Mouse (Mus musculus) hindbrain, embryonic 16.5 days (tissue): ENCODE measurements at regions not wholly inside any gene's neighbourhood (a gene's known extent, or its start where the extent isn't known, plus 50 kb on each side); places are given as distances from the start of the nearest gene placed in this dataset.

Experiments used
- ATAC-seq: fragments of 200-750 bp; cut with Nextera tagmentation; 2 replicates; pipeline ENCODE4 v1.8.0; 2017; ENCODE audit warnings: moderate TSS enrichment, moderate library complexity
- H3K27ac ChIP-seq: fragments of 300-500 bp; sonication (generic); 2 replicates; pipeline ENCODE4 v1.5.1; 2014; ENCODE audit warnings: low read depth, mild to moderate bottlenecking, control low read depth, low read length, moderate library complexity
- H3K27me3 ChIP-seq: fragments of 300-500 bp; sonication (generic); replicated peaks from 2 replicates; pipeline ENCODE4 v1.6.1; 2014; ENCODE audit warnings: low read length; ENCODE audit not compliant: control insufficient read depth, insufficient read depth
- H3K36me3 ChIP-seq: fragments of 300-500 bp; sonication (generic); 2 replicates; pipeline ENCODE4 v1.6.1; 2014; ENCODE audit warnings: mild to moderate bottlenecking, low read length, moderate library complexity, mixed read lengths; ENCODE audit not compliant: control insufficient read depth, insufficient read depth
- H3K4me1 ChIP-seq: fragments of 300-500 bp; sonication (generic); 2 replicates; pipeline ENCODE4 v1.6.1; 2014; ENCODE audit warnings: low read depth, low read length; ENCODE audit not compliant: control insufficient read depth, insufficient read depth
- H3K4me2 ChIP-seq: fragments of 300-500 bp; sonication (generic); 2 replicates; pipeline ENCODE4 v1.6.1; 2014; ENCODE audit warnings: mild to moderate bottlenecking, low read length, control low read depth, moderate library complexity
- H3K4me3 ChIP-seq: fragments of 300-500 bp; sonication (generic); 2 replicates; pipeline ENCODE4 v1.5.1; 2014; ENCODE audit warnings: mild to moderate bottlenecking, low read length, control low read depth, moderate library complexity
- H3K9ac ChIP-seq: fragments of 300-500 bp; sonication (generic); 2 replicates; pipeline ENCODE4 v1.6.1; 2014; ENCODE audit warnings: low read depth, mild to moderate bottlenecking, control low read depth, low read length, moderate library complexity
- H3K9me3 ChIP-seq: fragments of 300-500 bp; sonication (generic); 2 replicates; pipeline ENCODE4 v1.6.1; 2014; ENCODE audit warnings: mild to moderate bottlenecking, low read length, moderate library complexity; ENCODE audit not compliant: control insufficient read depth
- WGBS: fragments of 180-500 bp; shearing (Covaris S2); extraction: QIAGEN DNeasy Blood & Tissue Kit; methylation state at CpG from one replicate; pipeline ENCODE4 v1.1.7; 2014; 5-methylcytosine and 5-hydroxymethylcytosine counted together

DNA sequence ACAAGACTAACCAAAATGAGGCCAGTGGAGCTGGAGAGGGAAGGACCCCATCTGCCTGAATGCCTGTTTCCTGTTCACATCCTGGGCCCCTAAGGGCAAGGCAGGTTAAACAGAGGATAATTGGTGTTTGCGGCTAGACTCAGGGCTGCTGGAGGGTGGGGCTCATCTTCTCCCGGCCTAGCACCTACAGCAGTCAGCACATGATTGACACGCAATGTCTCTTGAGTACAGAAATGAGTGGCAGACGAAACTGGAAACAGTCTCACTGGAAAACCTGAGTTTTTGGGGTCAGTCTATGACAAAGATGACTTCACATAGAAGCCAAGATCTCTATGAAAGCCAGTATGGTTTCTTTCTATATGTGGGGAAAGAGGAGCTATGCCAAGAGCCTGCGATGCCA lies 278.0 kb downstream of the Rngtt start:
- Histone ChIP-seq H3K4me1 (peaks cover 25% of the 10 kb centered on the region), H3K27ac (no peak overlapping the region), H3K4me3 (no peak overlapping the region), H3K9ac (no peak overlapping the region), H3K9me3 (no peaks in the 10 kb centered on the region), H3K27me3 (no peaks in the 10 kb centered on the region), H3K36me3 (no peaks in the 10 kb centered on the region), H3K4me2 (no peak overlapping the region)
- WGBS = 76% methylated on average over 5 of the region's 5 CpGs
- ATAC-seq = no peak

DNA sequence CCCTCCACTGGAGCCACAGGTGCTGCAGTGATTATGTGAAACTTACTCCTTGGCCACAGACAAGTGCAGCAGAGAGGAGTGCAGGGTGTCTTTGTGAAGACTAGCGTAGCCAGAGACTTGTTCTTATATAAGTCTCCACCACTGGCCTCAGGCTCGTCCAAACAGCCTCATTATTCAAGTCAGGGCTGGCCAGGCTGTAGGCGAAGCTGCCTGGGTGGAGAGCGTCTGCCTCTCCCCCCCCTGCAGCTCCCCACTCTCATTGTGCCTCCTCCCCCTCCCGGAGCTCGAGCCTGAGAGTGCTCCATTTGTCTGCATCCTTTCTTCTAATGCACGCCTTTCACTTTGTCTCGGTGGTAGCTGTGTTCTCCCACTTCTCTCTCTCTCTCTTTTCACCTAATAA lies 279.1 kb downstream of the Rngtt start:
- H3K36me3 ChIP-seq = no peaks in the 10 kb centered on the region
- no peak overlapping the region for H3K27ac ChIP-seq
- ATAC-seq = peak; percentile 26
- 0% methylated on average over 8 of the region's 8 CpGs for WGBS
- H3K9ac ChIP-seq = peak overlapping the region; percentile 39; the same call in 1 of the 2 replicates
- no peaks in the 10 kb centered on the region for H3K27me3 ChIP-seq
- H3K4me1 ChIP-seq = peaks cover 25% of the 10 kb centered on the region
- H3K4me2 ChIP-seq = peak overlapping the region; percentile 41
- H3K9me3 ChIP-seq = no peaks in the 10 kb centered on the region
- no peak overlapping the region for H3K4me3 ChIP-seq

DNA sequence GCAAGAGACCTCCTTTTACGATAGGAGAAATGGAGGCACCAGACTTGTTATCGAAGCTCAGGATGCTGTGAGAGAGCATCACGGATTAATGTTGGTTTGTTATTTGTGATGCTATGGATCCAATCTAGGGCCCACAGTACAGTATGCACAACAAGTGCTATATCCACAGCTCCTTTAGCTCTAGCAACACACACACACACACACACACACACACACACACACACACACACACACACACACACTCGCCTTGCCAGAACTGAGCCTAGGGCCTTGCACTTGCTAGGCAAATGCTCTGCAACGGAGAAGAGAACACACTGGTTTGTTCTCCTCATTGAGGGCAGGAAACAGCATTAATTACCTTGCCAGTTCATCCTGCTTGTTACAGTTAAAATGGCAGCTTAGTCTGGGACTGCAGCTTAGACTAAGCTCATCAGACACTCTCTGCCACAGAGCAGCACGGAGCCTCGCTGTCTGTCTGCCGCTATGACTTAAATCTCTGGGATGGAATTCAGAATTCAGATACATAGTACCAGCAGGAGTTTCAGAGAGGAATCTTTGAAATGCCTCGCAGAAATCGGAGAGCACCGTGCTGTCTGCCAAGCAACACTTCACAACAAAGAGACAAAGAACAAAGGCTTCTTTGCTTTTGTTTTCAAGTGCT lies 285.0 kb downstream of the Rngtt start:
- no peak overlapping the region for H3K4me3 ChIP-seq
- no peaks in the 10 kb centered on the region for H3K27me3 ChIP-seq
- H3K27ac ChIP-seq = peak overlapping the region; percentile 54; the same call in 1 of the 2 replicates
- no peaks in the 10 kb centered on the region for H3K36me3 ChIP-seq
- peak overlapping the region; percentile 52 for H3K9ac ChIP-seq
- peaks cover 6% of the 10 kb centered on the region for H3K4me1 ChIP-seq
- no peak overlapping the region; the same call in 1 of the 2 replicates for H3K4me2 ChIP-seq
- H3K9me3 ChIP-seq = no peaks in the 10 kb centered on the region
- ATAC-seq = peak; percentile 67
- WGBS = 30% methylated on average over 11 of the region's 11 CpGs

DNA sequence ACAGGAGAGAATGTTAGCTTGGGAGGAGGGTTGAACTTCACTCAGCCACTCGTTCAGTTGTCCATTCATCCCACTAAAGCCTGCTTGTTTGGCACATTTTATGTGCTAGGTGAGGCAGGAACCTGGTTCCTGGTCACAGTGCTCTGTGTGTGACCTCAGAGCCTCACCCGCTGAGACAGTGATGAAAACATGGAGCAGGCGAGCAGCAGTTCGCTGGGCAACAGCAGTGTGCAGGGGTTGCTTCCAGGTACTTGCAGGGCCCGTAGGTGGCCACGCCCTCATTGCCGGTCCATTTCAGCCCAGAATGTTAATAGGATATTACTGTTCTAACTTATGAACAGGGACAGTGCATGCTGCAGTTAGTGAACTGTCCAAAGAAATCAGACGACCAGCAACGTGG lies 285.7 kb downstream of the Rngtt start:
- no peaks in the 10 kb centered on the region for H3K36me3 ChIP-seq
- H3K9ac ChIP-seq = no peak overlapping the region; the same call in 1 of the 2 replicates
- no peak overlapping the region for H3K4me3 ChIP-seq
- H3K4me1 ChIP-seq = peaks cover 6% of the 10 kb centered on the region
- ATAC-seq = peak; percentile 43
- H3K27ac ChIP-seq = no peak overlapping the region
- H3K27me3 ChIP-seq = no peaks in the 10 kb centered on the region
- 67% methylated on average over 9 of the region's 9 CpGs for WGBS
- H3K9me3 ChIP-seq = no peaks in the 10 kb centered on the region
- no peak overlapping the region for H3K4me2 ChIP-seq

DNA sequence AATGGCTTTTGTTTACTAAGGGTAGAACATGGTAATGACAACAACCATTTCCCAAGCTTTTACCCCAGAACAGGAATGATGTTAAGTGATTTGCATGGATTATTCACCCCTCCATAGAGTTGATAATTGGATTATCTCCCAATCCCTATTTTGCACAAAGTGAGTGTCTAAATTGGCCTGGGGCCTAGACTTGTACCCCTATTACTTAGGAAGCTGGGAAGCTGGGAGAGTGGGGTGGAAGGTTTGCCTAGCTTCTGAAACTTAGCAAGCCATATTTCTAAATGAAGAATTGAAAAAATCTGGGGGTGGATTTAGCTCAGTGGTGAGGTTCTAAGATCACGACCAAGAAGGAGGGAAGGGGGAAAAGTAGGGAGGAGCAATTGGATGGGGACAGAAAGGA lies 289.9 kb downstream of the Rngtt start:
- Histone ChIP-seq H3K9ac (no peak overlapping the region), H3K4me1 (peaks cover 6% of the 10 kb centered on the region), H3K27ac (no peak overlapping the region), H3K9me3 (no peaks in the 10 kb centered on the region), H3K36me3 (no peaks in the 10 kb centered on the region), H3K4me3 (no peak overlapping the region), H3K27me3 (no peaks in the 10 kb centered on the region), H3K4me2 (no peak overlapping the region)
- 76% methylated on average over 1 of the region's 1 CpGs for WGBS
- ATAC-seq = no peak

DNA sequence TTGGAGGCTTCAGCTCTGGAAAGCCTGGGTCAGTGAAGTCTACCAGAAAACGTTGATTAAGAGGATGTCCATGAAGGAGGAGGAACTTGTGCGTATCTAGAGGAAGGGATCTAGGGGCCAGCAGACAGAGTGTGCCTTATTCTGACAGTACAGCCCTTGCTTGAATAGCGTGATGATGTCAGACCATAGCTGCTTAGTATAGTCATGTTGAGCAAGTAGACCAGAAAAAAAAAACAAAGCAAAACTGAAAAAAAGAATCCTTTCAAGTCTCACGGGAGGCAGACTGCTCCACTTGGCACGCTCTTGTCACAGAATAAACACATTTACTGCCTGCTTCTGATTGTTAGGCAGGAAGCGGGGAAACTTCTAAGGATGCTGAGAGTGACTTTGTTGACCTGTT lies 290.7 kb downstream of the Rngtt start:
- WGBS = 49% methylated on average over 6 of the region's 6 CpGs
- Histone ChIP-seq H3K4me1 (no peaks in the 10 kb centered on the region), H3K9me3 (no peaks in the 10 kb centered on the region), H3K36me3 (no peaks in the 10 kb centered on the region), H3K27ac (no peak overlapping the region), H3K9ac (no peak overlapping the region), H3K27me3 (no peaks in the 10 kb centered on the region), H3K4me3 (no peak overlapping the region), H3K4me2 (no peak overlapping the region)
- ATAC-seq = no peak

DNA sequence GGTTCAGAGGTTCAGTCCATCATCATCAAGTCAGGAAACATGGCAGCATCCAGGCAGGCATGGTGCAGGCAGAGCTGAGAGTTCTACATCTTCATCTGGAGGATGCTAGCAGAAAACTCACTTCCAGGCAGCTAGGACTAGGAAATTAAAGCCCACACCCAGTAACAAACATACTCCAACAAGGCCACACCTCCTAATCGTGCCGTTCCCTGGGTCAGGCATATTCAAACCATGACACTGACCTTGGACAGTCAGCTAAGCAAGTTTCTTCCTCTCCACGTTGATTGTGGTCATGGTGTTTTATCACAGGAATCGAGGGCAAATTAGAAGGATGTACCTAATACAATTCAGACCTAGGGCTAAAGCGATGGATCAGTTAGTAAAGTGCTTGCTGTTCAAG lies 294.5 kb downstream of the Rngtt start:
- H3K9ac ChIP-seq = no peak overlapping the region
- no peaks in the 10 kb centered on the region for H3K4me1 ChIP-seq
- no peak overlapping the region for H3K27ac ChIP-seq
- H3K4me2 ChIP-seq = no peak overlapping the region
- WGBS = 89% methylated on average over 5 of the region's 5 CpGs
- no peaks in the 10 kb centered on the region for H3K27me3 ChIP-seq
- no peak for ATAC-seq
- H3K36me3 ChIP-seq = no peaks in the 10 kb centered on the region
- H3K9me3 ChIP-seq = no peaks in the 10 kb centered on the region
- no peak overlapping the region for H3K4me3 ChIP-seq

DNA sequence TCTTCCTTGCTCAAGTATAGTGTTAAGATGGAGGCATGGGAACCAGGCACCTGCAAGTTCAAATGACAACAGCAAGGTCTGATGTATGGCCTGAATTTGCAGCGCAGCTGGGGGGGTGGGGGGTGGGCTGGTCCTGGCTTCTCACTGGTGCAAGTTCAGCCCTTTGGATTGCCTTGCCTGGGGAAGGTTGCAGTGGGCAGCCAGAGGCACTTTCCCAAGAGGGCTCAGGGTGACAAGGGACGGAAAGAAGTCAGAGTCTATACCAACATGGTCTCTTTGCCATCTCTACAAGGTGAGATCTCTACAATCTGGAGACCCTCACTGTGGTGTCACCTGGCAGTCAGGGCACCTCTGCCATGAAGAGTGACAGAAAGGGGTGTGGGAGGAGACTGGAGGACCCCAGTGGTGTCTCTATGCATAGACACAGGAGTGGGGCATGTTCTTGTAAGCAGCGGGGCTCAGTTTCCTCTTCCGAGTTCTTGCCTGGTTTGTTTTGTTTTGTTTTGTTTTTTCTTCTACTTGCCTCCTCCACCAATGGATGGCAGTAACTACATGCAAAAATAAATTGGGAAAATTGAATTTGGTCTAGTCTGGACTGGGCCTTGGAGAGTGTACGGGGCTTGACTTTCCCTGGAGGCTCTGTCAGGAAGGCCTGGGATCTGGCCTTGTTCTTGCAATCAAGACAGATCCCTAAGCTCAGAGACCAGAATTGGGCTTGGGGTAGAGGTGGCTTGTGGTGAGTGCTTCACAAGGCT lies 284.4 kb upstream of the Cnr1 start:
- WGBS = 82% methylated on average over 5 of the region's 5 CpGs
- peak; percentile 52 for ATAC-seq
- H3K36me3 ChIP-seq = no peaks in the 10 kb centered on the region
- H3K4me3 ChIP-seq = no peak overlapping the region
- H3K4me1 ChIP-seq = peaks cover 7% of the 10 kb centered on the region; the same call in 1 of the 2 replicates
- no peak overlapping the region for H3K4me2 ChIP-seq
- no peaks in the 10 kb centered on the region for H3K9me3 ChIP-seq
- H3K27me3 ChIP-seq = no peaks in the 10 kb centered on the region
- no peak overlapping the region for H3K9ac ChIP-seq
- 0 out of 2 replicates have a peak overlapping the region, but pooled peaks have one; percentile 45 for H3K27ac ChIP-seq

DNA sequence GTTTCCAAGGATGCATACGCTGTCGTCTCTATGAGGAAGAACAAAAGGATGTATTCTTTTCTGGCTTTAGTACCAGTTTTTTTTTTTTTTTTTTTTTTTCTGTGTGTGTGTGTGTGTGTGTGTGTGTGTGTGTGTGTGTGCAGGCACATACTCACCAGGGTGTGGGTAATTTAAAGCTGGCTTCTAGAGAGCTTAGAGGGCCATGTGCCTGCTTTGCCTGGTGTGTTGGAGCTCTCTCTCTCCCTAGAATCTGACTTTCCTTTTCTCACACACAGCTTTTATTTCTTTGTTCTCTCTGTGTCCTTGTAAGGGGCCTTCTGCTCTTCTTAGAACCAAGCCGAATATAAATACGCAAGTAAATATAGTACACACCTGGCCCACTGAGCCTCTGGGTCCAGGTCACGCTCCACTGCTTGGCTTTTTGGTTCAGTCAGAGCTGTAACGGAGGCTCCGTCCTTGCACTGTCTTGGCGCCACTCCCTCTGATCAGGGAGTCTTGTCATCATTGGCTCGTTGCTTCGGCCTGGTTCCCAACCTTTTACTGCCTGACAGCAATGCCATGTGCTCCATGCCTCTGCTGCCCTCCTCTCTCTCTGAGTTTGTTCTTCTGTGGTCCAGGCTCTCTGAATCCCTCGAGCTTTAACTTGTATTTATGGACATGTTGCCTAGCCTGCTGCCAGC lies 283.7 kb upstream of the Cnr1 start:
- Histone ChIP-seq H3K27me3 (no peaks in the 10 kb centered on the region), H3K9ac (no peak overlapping the region), H3K4me2 (no peak overlapping the region), H3K4me1 (peaks cover 7% of the 10 kb centered on the region; the same call in 1 of the 2 replicates), H3K27ac (peak overlapping the region; percentile 45; the same call in 1 of the 2 replicates), H3K4me3 (no peak overlapping the region), H3K9me3 (no peaks in the 10 kb centered on the region), H3K36me3 (no peaks in the 10 kb centered on the region)
- peak; percentile 75 for ATAC-seq
- 56% methylated on average over 11 of the region's 11 CpGs for WGBS
